Mouse (Mus musculus) left cerebral cortex, adult 2 months (tissue): ENCODE measurements around the gene Stat6. TPM values are rescaled to one million over a fixed set of nuclear protein-coding genes. Genes with fewer than 3 reads are reported as not detected.

Experiments used
- DNase-seq, 2 experiments: peaks; one replicate each; pipeline ENCODE4 v3.0.0; 2021 to 2022; ENCODE audit warnings: low spot score in 2 of 2, mixed read lengths in 1 of 2; ENCODE audit errors: extremely low spot score in 1 of 2
- H3K27ac ChIP-seq: fragments of 200-600 bp; 2 replicates; pipeline ENCODE4 v1.8.1; 2022
- H3K4me3 ChIP-seq: fragments of 200-600 bp; 2 replicates; pipeline ENCODE4 v1.8.1; 2022
- CTCF ChIP-seq: fragments of 200-600 bp; IDR thresholded peaks from 2 replicates; pipeline ENCODE4 v1.8.1; 2022; ENCODE audit warnings: antibody characterized with exemption, mild to moderate bottlenecking, moderate library complexity
- intact Hi-C: fragments of 180-260 bp; cut with DNase I; formaldehyde crosslinking; loops from one replicate; pipeline ENCODE4 v1.15.1; 2025
- total RNA-seq, 2 experiments: library from RNA; stranded (reverse); gene quantifications; 2 replicates each; pipeline ENCODE4 v1.2.3; 2021

Gene Stat6
- total RNA-seq, 2 experiments from 2014 or later = 11.4 to 12.9 TPM

GRCm38 (mm10) chr10:127666501-127667268 lies 23.9 kb downstream of the Stat6 start, which contains the start of gene Nemp1:
Nemp1 (plus strand) TSS chr10:127666901.
- DNase-seq = peak; percentile 76 to 78
- TF ChIP-seq CTCF = no peak
- peak within 1 kb of the TSS; percentile 98 for H3K27ac ChIP-seq
- intact Hi-C loops = loop anchor here (2.0 kb wide), 1 partner anchor 46 kb away; the partner anchor contains the start of gene Lrp1
- peak within 1 kb of the TSS; percentile 84 for H3K4me3 ChIP-seq

DNA sequence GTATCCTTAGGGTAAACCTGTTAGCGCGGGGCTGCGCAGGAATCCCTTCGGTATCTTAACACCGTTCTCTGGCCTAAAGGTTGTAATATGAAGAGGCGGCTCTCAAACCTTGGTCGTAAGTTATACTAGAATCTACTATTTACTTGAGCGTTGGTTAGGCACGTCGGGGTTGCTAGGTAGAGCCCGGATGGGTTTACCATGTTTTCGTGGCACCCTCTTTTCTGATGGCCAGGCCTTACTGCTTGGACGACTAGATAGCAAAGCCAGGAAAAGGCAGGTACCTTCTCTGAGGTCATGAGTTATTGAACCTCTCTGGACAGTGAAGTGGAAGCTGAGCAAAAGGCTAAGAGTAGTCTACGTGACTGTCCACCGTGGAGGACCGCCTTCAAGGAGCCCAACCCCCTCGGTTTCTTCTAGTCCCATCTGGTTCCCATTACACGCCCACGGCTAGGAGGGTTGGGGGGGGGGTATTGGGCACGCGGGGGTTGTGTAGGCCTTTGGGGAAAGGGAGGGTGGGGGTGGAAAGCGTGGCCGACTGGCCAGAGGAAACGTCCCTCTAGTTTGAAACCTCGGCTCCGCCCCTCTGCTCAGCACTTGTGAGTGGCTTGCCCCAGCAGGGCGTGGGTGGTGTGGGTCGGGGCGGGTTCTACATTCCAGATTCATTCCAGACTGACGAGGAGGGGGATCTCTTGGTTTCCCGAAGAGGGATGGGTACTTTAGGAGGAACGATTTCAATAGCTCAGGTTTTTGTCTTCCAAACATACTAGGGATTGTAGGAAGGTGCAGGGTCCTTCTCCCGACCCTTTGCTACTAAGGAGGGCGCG lies 24.7 kb downstream of the Stat6 start:
- intact Hi-C loops = loop anchor here (2.0 kb wide), 1 partner anchor 47 kb away; the partner anchor contains the start of gene Lrp1
- H3K27ac ChIP-seq = peak overlapping the region; percentile 98

DNA sequence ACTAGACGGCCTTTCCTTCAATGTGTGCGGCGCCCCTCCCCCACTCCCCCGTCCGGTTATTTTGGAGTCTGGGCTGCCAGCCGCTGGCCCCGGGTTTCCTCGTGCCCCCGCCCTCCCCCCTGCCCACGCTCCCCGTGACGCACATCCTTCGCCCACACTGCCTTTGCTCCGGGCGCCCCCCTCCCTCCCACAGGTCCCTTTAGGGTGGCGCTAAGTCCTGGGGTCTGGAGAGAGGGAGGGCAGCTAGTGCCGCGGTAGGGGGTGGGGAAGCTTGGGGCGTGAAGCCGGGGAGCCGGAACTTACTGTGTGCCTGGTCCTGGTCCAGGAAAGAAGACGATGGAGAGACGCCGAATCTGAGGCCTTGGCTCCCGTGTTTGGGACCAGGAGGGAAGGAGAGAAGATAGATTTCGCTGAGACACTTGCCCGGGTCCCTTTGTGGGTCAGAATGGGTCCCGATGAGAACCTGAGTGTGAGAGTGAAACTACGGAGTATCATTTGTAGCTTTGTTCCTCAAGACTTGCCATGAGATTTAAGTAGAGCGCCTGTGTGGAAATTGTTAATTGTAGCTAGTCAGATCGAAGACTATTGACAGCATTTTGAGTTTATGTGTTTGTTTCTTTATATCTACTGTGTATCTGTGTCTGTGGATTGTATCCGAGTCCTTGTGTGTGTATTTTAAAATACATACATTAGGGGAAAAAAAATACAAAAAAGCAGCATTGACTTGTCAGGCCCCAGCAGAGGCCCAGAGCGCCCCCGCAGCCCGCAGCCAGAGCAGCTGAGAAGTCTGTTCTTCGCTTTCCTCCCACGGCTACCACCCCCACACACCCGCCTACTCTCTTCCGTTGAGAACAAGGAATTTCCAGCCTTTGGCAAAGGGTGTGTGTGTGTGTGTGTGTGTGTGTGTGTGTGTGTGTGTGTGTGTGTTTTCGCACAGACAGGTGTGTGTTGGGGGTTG lies 25.6 kb downstream of the Stat6 start, which contains the start of gene Nab2:
TSS of gene Nab2 (minus strand) at position 476 of the 958 bp plus-strand sequence.
- intact Hi-C loops = no loop called here

More for the DNA sequence above, 24.7 kb downstream of the Stat6 start:
- no peak for TF ChIP-seq CTCF
- DNase-seq = peak; percentile 55 to 74
- H3K4me3 ChIP-seq = peak overlapping the region; percentile 84

GRCm38 (mm10) chr10:127669170-127669569 lies 26.4 kb downstream of the Stat6 start:
- peak; percentile 49 to 58 for DNase-seq
- TF ChIP-seq CTCF = no peak
- intact Hi-C loops = no loop called here
- peak overlapping the region; percentile 2; the same call in 1 of the 2 replicates for H3K27ac ChIP-seq
- H3K4me3 ChIP-seq = no peak overlapping the region

More for the DNA sequence above, 25.6 kb downstream of the Stat6 start, which contains the start of gene Nab2:
- TF ChIP-seq CTCF = no peak; the same call in 1 of the 2 replicates
- peak within 1 kb of the TSS; percentile 98 for H3K27ac ChIP-seq
- DNase-seq = peak; percentile 80 to 83
- peak within 1 kb of the TSS; percentile 46 for H3K4me3 ChIP-seq

DNA sequence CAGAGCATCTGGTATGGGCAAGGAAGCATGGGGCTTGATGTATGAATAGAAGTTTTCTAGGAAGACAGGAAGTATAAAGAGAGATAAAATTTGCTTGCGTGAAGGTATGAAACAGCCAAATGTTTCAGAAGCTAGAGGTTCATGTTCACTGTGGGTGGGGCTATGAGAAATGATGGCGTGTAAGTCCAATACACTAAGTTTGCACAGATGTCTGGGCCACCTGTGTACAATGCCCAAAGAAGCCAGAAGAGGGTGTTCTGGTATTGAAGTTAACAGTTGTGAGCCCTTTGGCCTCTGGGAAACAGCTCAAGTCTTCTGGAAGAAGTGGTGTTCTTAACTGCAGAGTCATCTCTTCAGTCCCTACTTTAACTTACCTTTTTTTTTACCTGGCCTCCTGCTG lies 27.4 kb downstream of the Stat6 start:
- TF ChIP-seq CTCF = no peak
- no peak overlapping the region for H3K27ac ChIP-seq
- intact Hi-C loops = no loop called here
- H3K4me3 ChIP-seq = no peak overlapping the region
- DNase-seq = no peak

DNA sequence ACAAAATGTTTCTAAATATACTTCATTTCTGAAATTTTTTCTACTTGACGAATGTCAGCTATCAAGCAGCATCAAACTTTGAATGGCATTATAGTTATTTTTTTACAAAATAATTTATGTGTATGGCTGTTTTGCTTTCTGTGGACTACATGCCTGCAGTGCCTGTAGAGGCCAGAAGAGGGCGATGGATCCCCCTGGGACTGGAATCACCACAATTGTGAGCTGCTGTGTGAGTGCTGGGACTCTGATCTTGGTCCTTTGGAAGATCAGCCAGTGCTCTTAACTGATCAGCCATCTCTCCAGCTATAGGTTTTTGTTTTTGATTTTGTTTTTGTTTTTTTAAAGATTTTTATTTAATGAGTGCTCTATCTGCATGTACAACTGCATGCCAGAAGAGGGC lies 28.5 kb downstream of the Stat6 start:
- TF ChIP-seq CTCF = peak; percentile 55
- H3K27ac ChIP-seq = no peak overlapping the region
- no peak for DNase-seq
- no peak overlapping the region for H3K4me3 ChIP-seq
- intact Hi-C loops = no loop called here

GRCm38 (mm10) chr10:127674046-127674655 lies 31.4 kb downstream of the Stat6 start:
- no peak for DNase-seq
- Histone ChIP-seq H3K27ac (no peak overlapping the region), H3K4me3 (no peak overlapping the region)
- TF ChIP-seq CTCF = no peak
- intact Hi-C loops = loop anchor here (2.0 kb wide), 1 partner anchor 31 kb away; the partner anchor contains the start of gene Stat6

- DNase-seq = peak; percentile 87 to 89
- Histone ChIP-seq H3K4me3 (no peak overlapping the region), H3K27ac (peak overlapping the region; percentile 50; the same call in 1 of the 2 replicates)
- intact Hi-C loops = loop anchor here (2.0 to 5.0 kb wide), 2 partner anchors 32 to 262 kb away; partner anchors contain the start of gene Stat6
- peak; percentile 100 for TF ChIP-seq CTCF
Measured at GRCm38 (mm10) chr10:127674794-127675522, 32.2 kb downstream of the Stat6 start.

DNA sequence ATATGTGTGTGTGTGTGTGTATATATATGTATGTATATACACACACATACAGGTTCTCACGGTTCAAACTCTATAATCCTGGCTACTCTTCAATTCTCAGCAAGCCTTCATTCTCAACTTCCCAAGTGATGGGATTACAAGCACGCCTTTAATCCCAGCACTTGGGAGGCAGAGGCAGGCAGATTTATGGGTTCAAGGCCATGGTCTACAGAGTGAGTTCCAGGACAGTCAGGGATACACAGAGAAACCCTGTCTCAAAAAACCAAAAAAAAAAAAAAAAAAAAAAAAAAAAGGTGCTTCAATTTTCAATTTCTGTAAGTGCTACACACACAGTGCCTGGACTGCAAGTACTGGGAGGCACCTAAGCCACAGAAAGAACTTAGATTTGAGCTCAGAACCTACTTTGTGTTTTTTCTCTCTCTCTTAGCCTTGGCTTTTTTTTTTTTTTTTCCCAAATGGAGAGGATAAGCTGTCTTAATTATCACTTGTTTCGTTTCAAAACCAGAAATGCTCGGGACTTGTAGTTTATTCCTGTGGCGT lies 33.1 kb downstream of the Stat6 start:
- DNase-seq = no peak
- intact Hi-C loops = loop anchor here (2.0 to 5.0 kb wide), 2 partner anchors 33 to 261 kb away; partner anchors contain the start of gene Stat6
- peak overlapping the region; percentile 48 for H3K4me3 ChIP-seq
- peak overlapping the region; percentile 89 for H3K27ac ChIP-seq
- TF ChIP-seq CTCF = no peak
